Mouse (Mus musculus) embryonic facial prominence, embryonic 11.5 days (tissue): ENCODE data around the gene Arhgef17. TPM values are rescaled to one million over a fixed set of nuclear protein-coding genes. Genes with fewer than 3 reads are reported as not detected.
A peak's percentile ranks its signal among the peaks of the same experiment; 100 is the strongest.

Experiments used
- ATAC-seq: fragments of 200-750 bp; cut with Nextera tagmentation; replicated peaks from 2 replicates; pipeline ENCODE4 v1.8.0; 2017; ENCODE audit warnings: low read depth; ENCODE audit not compliant: insufficient number of reproducible peaks, low FRiP score, low TSS enrichment
- DNase-seq: peaks from one replicate; pipeline ENCODE4 v3.0.0-alpha.2; 2015; ENCODE audit warnings: low spot score
- H3K27ac ChIP-seq: fragments of 300-500 bp; sonication (generic); replicated peaks from 2 replicates; pipeline ENCODE4 v1.5.1; 2014; ENCODE audit warnings: mild to moderate bottlenecking, low read depth, low read length, control low read depth
- H3K27me3 ChIP-seq: fragments of 300-500 bp; sonication (generic); 2 replicates; pipeline ENCODE4 v1.6.1; 2014; ENCODE audit warnings: mild to moderate bottlenecking, low read length, moderate library complexity, mixed read lengths; ENCODE audit not compliant: control insufficient read depth, insufficient read depth
- H3K36me3 ChIP-seq: fragments of 300-500 bp; sonication (generic); replicated peaks from 2 replicates; pipeline ENCODE4 v1.6.1; 2014; ENCODE audit warnings: low read depth, mild to moderate bottlenecking, low read length, moderate library complexity, mixed read lengths; ENCODE audit not compliant: control insufficient read depth, insufficient read depth
- H3K4me1 ChIP-seq: fragments of 300-500 bp; sonication (generic); 2 replicates; pipeline ENCODE4 v1.6.1; 2014; ENCODE audit warnings: low read length, mixed read lengths; ENCODE audit not compliant: control insufficient read depth, insufficient read depth
- H3K4me2 ChIP-seq: fragments of 300-500 bp; sonication (generic); 2 replicates; pipeline ENCODE4 v1.6.1; 2014; ENCODE audit warnings: low read depth, mild to moderate bottlenecking, control low read depth, low read length, moderate library complexity
- H3K4me3 ChIP-seq: fragments of 300-500 bp; sonication (generic); 2 replicates; pipeline ENCODE4 v1.5.1; 2014; ENCODE audit warnings: low read depth, low read length, control low read depth
- H3K9ac ChIP-seq: fragments of 300-500 bp; sonication (generic); replicated peaks from 2 replicates; pipeline ENCODE4 v1.6.1; 2014; ENCODE audit warnings: mild to moderate bottlenecking, control low read depth, low read length
- H3K9me3 ChIP-seq: fragments of 300-500 bp; sonication (generic); replicated peaks from 2 replicates; pipeline ENCODE4 v1.6.1; 2016; ENCODE audit warnings: mild to moderate bottlenecking, low read length, inconsistent platforms, mixed read lengths; ENCODE audit not compliant: control insufficient read depth
- WGBS: fragments of 180-500 bp; shearing (Covaris S2); extraction: QIAGEN DNeasy Blood & Tissue Kit; methylation state at CpG from one replicate; pipeline ENCODE4 v1.1.7; 2014; 5-methylcytosine and 5-hydroxymethylcytosine counted together
- polyA plus RNA-seq: library from polyadenylated mRNA; unstranded; fragments of >200 nt; fragmentation: Nextera tagmentation; extraction: Ambion mirVana; gene quantifications from 2 replicates; pipeline ENCODE4 v1.2.1, GENCODE M21; 2014

Gene Arhgef17
- polyA plus RNA-seq, 1 experiment from 2014 or later: 8.1 TPM

DNA sequence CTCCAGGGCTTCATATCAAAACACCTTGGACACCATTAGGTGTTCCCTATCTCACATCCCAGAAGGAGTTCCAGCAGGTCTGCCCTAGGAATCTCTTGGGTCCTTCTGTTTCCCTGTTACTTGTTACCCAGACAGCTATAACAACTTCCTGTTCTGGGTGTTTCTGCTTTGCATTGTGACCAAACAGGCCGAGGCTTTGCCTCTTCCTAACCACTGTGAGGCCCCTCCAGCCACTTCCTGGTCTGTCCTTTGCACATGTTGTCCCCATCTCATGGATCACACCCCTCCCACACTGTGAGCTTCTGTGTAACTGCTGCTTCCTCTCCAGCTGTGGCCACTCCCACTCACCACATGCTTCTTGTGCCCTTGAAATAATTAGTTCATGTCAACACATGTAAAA lies 86.5 kb downstream of the Arhgef17 start:
- Histone ChIP-seq H3K9me3 (no peaks in the 10 kb centered on the region), H3K9ac (no peak overlapping the region), H3K27me3 (no peaks in the 10 kb centered on the region), H3K4me3 (no peak overlapping the region), H3K4me2 (no peak overlapping the region), H3K36me3 (no peaks in the 10 kb centered on the region), H3K27ac (no peak overlapping the region), H3K4me1 (no peaks in the 10 kb centered on the region; the same call in 1 of the 2 replicates)
- 10% methylated on average over 1 of the region's 1 CpGs for WGBS
- ATAC-seq (no peak), DNase-seq (peak; percentile 40)

DNA sequence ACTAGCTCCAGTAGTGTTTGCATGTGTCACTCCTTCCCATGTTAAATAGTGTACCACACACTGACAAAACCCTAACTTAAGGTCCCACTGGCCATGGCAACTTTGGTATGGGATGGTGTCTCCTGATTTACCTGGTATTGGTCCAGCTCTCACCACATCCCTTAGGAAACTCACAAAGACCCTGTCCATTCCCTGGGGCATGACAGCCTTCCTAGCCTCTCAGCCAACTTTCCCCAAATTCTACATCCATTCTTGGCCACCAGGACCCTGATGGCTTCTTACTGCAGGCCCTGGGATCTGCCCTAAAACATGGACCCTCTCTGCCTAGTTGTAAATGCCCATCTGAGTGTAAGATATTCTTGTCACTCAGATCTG lies 86.9 kb downstream of the Arhgef17 start:
- H3K4me3 ChIP-seq: no peak overlapping the region
- H3K36me3 ChIP-seq: no peaks in the 10 kb centered on the region
- H3K4me2 ChIP-seq: no peak overlapping the region
- H3K27me3 ChIP-seq: no peaks in the 10 kb centered on the region
- no peak overlapping the region for H3K27ac ChIP-seq
- DNase-seq (no peak), ATAC-seq (no peak)
- H3K9me3 ChIP-seq: no peaks in the 10 kb centered on the region
- H3K4me1 ChIP-seq: no peaks in the 10 kb centered on the region; the same call in 1 of the 2 replicates
- H3K9ac ChIP-seq: no peak overlapping the region

DNA sequence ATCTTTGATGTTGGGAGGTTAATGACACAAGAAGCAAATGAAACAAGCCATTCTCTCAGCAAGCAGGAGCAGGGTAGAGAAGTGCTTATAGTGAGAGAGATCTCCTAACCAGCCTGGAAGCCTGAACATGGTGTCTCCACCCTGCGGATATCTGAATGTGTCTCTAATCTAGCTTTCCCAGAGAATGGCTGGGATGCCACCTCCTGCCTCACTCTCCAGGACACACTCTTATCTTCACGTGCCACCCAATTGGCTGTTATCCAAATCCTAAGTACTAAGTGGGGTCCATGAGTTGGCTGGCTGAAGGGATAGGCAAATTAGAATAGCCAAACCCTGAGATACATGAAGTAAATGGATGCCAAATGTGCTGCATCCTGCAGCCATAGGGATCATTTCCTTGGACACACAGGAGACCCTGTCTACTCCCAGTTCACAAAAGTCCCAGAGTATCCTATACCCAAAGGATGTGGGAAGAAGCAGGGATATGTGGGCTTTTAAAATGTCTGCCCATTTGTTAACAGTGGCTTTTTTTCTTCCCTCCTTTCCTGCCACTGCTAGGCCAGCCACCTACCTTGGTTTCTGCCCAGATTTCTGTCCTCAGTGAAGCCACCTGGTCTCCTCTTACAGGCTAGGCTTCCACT lies 87.4 kb downstream of the Arhgef17 start:
- no peak for ATAC-seq
- Histone ChIP-seq H3K4me1 (no peaks in the 10 kb centered on the region; the same call in 1 of the 2 replicates), H3K4me2 (no peak overlapping the region), H3K27me3 (no peaks in the 10 kb centered on the region), H3K36me3 (no peaks in the 10 kb centered on the region), H3K9me3 (no peaks in the 10 kb centered on the region), H3K9ac (no peak overlapping the region), H3K27ac (no peak overlapping the region), H3K4me3 (no peak overlapping the region)
- WGBS: 82% methylated on average over 2 of the region's 2 CpGs
- DNase-seq: no peak

DNA sequence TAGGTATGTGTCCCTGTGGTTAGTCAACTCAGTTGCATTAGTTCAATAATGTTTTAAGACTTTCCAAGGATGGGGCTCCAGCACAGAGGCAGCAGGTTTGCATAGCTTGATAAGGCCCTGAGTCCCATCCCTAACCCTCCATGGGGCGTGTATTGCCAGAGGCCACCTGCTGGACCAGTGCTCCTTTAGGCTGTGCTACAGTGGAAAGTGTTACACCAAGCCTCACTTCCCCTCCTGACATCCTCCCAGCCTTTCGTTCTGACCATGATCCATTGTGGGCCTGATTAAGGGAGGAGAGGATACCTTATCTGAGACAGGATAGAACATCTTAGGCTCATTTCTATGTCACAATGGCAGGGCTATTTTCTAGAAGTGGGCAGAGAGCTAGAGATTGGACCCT lies 88.0 kb downstream of the Arhgef17 start:
- no peak overlapping the region for H3K4me3 ChIP-seq
- WGBS: 83% methylated on average over 2 of the region's 2 CpGs
- H3K27ac ChIP-seq: no peak overlapping the region
- H3K36me3 ChIP-seq: no peaks in the 10 kb centered on the region
- no peaks in the 10 kb centered on the region for H3K27me3 ChIP-seq
- no peaks in the 10 kb centered on the region; the same call in 1 of the 2 replicates for H3K4me1 ChIP-seq
- DNase-seq: no peak
- H3K4me2 ChIP-seq: no peak overlapping the region
- H3K9me3 ChIP-seq: no peaks in the 10 kb centered on the region
- no peak overlapping the region for H3K9ac ChIP-seq
- ATAC-seq: no peak

DNA sequence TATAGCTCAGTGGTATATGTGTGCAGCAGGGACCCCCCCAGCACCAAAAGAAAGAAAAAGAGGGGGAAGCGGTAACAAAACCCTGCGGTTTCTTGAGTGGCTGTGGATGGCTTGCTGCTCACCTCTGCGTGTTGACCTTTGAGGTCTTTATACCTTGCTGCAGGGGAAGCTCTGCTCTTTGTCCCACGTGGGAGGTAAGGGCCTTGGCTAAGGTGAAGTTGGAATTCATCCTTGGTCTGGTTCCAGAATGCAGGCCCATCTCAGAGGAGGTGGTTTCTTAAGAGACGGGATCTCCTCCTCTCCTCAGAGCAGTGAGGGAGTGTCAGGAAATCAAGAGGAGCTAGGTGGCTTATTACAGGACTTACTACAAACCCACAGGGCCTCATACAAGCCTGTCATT lies 89.7 kb downstream of the Arhgef17 start:
- Histone ChIP-seq H3K4me3 (no peak overlapping the region), H3K9me3 (no peaks in the 10 kb centered on the region), H3K4me1 (no peaks in the 10 kb centered on the region; the same call in 1 of the 2 replicates), H3K27ac (no peak overlapping the region), H3K27me3 (no peaks in the 10 kb centered on the region), H3K9ac (no peak overlapping the region), H3K36me3 (no peaks in the 10 kb centered on the region), H3K4me2 (no peak overlapping the region)
- no peak for ATAC-seq
- WGBS: 92% methylated on average over 5 of the region's 5 CpGs
- DNase-seq: no peak

DNA sequence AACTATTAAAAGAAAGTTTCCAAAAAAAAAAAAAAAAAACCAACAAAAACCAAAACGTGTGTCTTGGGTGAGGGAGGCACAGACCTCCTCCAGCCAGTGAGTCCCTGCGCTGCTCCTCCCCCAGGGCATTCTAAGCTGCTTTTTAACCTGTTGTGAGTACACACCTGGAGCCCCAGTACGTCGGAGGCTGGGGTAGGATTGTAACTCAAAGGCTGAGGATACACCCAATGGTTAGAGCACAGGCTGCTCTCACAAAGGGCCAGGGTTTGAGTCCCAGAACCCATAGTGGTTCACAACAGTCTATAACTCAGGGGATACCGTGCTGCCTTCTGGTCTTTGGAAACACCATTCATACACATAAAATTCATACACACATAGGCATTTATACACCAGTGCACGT lies 90.3 kb downstream of the Arhgef17 start:
- no peak for ATAC-seq
- no peaks in the 10 kb centered on the region; the same call in 1 of the 2 replicates for H3K4me1 ChIP-seq
- no peak overlapping the region for H3K4me3 ChIP-seq
- no peak for DNase-seq
- no peak overlapping the region for H3K4me2 ChIP-seq
- no peak overlapping the region for H3K9ac ChIP-seq
- H3K36me3 ChIP-seq: no peaks in the 10 kb centered on the region
- H3K27me3 ChIP-seq: no peaks in the 10 kb centered on the region
- H3K9me3 ChIP-seq: no peaks in the 10 kb centered on the region
- WGBS: 91% methylated on average over 6 of the region's 6 CpGs
- no peak overlapping the region for H3K27ac ChIP-seq

DNA sequence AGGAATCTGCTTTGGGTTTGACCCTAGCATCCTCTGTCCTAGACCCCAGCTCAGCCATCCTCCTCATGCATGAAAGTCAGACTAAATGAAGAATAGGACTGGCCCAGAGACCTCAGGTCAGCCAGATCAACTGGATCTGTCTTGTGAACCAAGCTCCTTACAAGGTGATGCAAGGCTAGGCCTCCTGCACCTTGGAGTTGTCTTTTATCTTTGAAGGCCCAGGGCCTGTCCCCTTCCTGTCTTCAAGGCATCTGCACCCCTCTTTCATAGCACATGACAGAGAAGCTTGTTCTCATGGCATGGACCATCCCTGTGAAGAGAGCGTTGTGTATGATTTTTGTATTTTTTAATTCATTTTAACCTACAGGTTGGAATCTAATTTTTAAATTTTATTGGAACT lies 91.0 kb downstream of the Arhgef17 start:
- Histone ChIP-seq H3K9me3 (no peaks in the 10 kb centered on the region), H3K36me3 (no peaks in the 10 kb centered on the region), H3K4me2 (no peak overlapping the region), H3K4me3 (no peak overlapping the region), H3K27ac (no peak overlapping the region), H3K9ac (no peak overlapping the region), H3K4me1 (no peaks in the 10 kb centered on the region; the same call in 1 of the 2 replicates), H3K27me3 (no peaks in the 10 kb centered on the region)
- no peak for DNase-seq
- ATAC-seq: no peak
- WGBS: 100% methylated on average over 1 of the region's 1 CpGs

DNA sequence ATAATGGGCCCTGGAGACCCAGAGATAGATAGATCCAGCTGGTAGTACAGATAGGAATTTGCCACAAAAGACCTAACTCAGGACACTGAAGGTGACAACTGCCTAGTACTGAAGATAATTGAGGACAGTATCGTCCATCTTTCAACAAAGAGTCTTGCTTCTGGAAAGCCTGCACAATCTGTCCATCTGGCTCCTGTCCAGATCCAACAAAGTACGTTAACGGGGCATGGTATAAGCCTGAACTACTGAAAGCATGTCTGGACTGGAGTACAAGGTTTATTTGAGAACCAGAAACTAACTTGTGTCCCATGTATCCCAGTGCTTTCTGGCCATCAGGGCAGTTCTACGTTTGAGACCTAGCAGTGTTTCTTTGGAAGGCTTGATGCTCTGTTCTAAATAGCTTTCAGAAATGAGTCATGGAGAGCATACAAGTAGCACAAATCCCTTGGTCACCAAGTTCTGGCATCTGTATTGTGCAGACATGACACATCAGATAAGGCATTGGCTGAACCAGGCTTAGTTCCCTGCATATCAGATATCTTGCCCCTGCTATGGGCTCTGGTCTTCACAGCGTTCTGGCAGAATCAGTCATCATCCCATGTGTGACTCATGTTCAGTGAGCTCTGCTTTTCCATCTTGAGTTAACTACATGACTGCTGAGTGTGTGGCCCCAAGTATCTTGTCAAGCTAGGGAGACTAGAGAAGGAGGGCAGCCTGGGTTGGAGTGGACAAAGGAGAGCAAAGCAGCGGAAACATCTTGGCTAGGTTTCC lies 92.1 kb downstream of the Arhgef17 start:
- H3K27me3 ChIP-seq: no peaks in the 10 kb centered on the region
- no peak overlapping the region for H3K27ac ChIP-seq
- no peak overlapping the region for H3K4me2 ChIP-seq
- no peaks in the 10 kb centered on the region for H3K4me1 ChIP-seq
- no peaks in the 10 kb centered on the region for H3K9me3 ChIP-seq
- no peaks in the 10 kb centered on the region for H3K36me3 ChIP-seq
- ATAC-seq (no peak), DNase-seq (no peak)
- WGBS: 86% methylated on average over 6 of the region's 6 CpGs
- no peak overlapping the region for H3K9ac ChIP-seq
- no peak overlapping the region for H3K4me3 ChIP-seq
